Mouse (Mus musculus) heart, embryonic 12.5 days (tissue): Measurements from ENCODE around the gene Fam189a2. TPM values are rescaled to one million over a fixed set of nuclear protein-coding genes. Genes with fewer than 3 reads are reported as not detected.
A peak's percentile ranks its signal among the peaks of the same experiment; 100 is the strongest.

Experiments
- ATAC-seq: fragments of 200-750 bp; cut with Nextera tagmentation; 2 replicates; pipeline ENCODE4 v1.8.0; 2017; ENCODE audit warnings: moderate TSS enrichment, moderate library complexity; ENCODE audit not compliant: insufficient number of reproducible peaks, low FRiP score
- H3K27ac ChIP-seq: fragments of 300-500 bp; sonication (generic); 2 replicates; pipeline ENCODE4 v1.5.1; 2016; ENCODE audit warnings: mild to moderate bottlenecking, moderate library complexity; ENCODE audit not compliant: poor library complexity, severe bottlenecking
- H3K27me3 ChIP-seq: fragments of 300-500 bp; sonication (generic); replicated peaks from 2 replicates; pipeline ENCODE4 v1.6.1; 2016; ENCODE audit warnings: mild to moderate bottlenecking, moderate library complexity
- H3K36me3 ChIP-seq: fragments of 300-500 bp; sonication (generic); 2 replicates; pipeline ENCODE4 v1.6.1; 2016; ENCODE audit warnings: mild to moderate bottlenecking, moderate library complexity
- H3K4me1 ChIP-seq: fragments of 300-500 bp; sonication (generic); replicated peaks from 2 replicates; pipeline ENCODE4 v1.6.1; 2016; ENCODE audit warnings: mild to moderate bottlenecking
- H3K4me2 ChIP-seq: fragments of 300-500 bp; sonication (generic); 2 replicates; pipeline ENCODE4 v1.6.1; 2016; ENCODE audit warnings: mild to moderate bottlenecking, moderate library complexity
- H3K4me3 ChIP-seq: fragments of 300-500 bp; sonication (generic); 2 replicates; pipeline ENCODE4 v1.5.1; 2016; ENCODE audit warnings: mild to moderate bottlenecking
- H3K9ac ChIP-seq: fragments of 300-500 bp; sonication (generic); 2 replicates; pipeline ENCODE4 v1.6.1; 2016; ENCODE audit warnings: mild to moderate bottlenecking, moderate library complexity
- H3K9me3 ChIP-seq: fragments of 300-500 bp; sonication (generic); replicated peaks from 2 replicates; pipeline ENCODE4 v1.6.1; 2016; ENCODE audit warnings: mild to moderate bottlenecking, moderate library complexity
- WGBS: fragments of 180-500 bp; shearing (Covaris S2); methylation state at CpG from one replicate; pipeline ENCODE4 v1.1.7; 2016; 5-methylcytosine and 5-hydroxymethylcytosine counted together
- polyA plus RNA-seq: library from polyadenylated mRNA; unstranded; fragments of >200 nt; fragmentation: Nextera tagmentation; extraction: Ambion mirVana; gene quantifications from 2 replicates; pipeline ENCODE4 v1.2.1, GENCODE M21; 2016

The Fam189a2 gene
- polyA plus RNA-seq, 1 experiment from 2014 or later, result 4.8 TPM

- Histone ChIP-seq H3K4me2 (no peak overlapping the region), H3K27ac (no peak overlapping the region), H3K9ac (no peak overlapping the region), H3K36me3 (peaks cover 60% of the 10 kb centered on the region), H3K9me3 (no peaks in the 10 kb centered on the region), H3K4me3 (no peak overlapping the region), H3K27me3 (no peaks in the 10 kb centered on the region), H3K4me1 (peaks cover 20% of the 10 kb centered on the region)
- WGBS, result 55% methylated on average over 6 of the region's 6 CpGs
- ATAC-seq, result no peak
These were observed 52.8 kb downstream of the Fam189a2 start for GRCm38 (mm10) chr19:23977901-23978443.

- Histone ChIP-seq H3K27ac (peak overlapping the region; percentile 96), H3K9me3 (no peaks in the 10 kb centered on the region), H3K36me3 (peaks cover 40% of the 10 kb centered on the region), H3K4me2 (peak overlapping the region; percentile 23; the same call in 1 of the 2 replicates), H3K4me3 (no peak overlapping the region), H3K9ac (0 out of 2 replicates have a peak overlapping the region, but pooled peaks have one; percentile 44), H3K27me3 (no peaks in the 10 kb centered on the region), H3K4me1 (peaks cover 41% of the 10 kb centered on the region)
- ATAC-seq, result peak; percentile 72
- WGBS, result 42% methylated on average over 16 of the region's 16 CpGs
These were observed 57.8 kb downstream of the Fam189a2 start for GRCm38 (mm10) chr19:23972881-23973649.

- Histone ChIP-seq H3K36me3 (peaks cover 27% of the 10 kb centered on the region), H3K4me1 (peaks cover 55% of the 10 kb centered on the region), H3K4me2 (no peak overlapping the region), H3K9me3 (no peaks in the 10 kb centered on the region), H3K4me3 (no peak overlapping the region), H3K27ac (peak overlapping the region; percentile 49; the same call in 1 of the 2 replicates), H3K27me3 (no peaks in the 10 kb centered on the region), H3K9ac (no peak overlapping the region)
- ATAC-seq, result 0 out of 2 replicates have a peak, but pooled peaks have one; percentile 28
- WGBS, result 76% methylated on average over 7 of the region's 7 CpGs
These were observed 59.4 kb downstream of the Fam189a2 start for GRCm38 (mm10) chr19:23971391-23971790.

- no peaks in the 10 kb centered on the region for H3K27me3 ChIP-seq
- peak overlapping the region; percentile 3; the same call in 1 of the 2 replicates for H3K27ac ChIP-seq
- H3K4me1 ChIP-seq, result peaks cover 61% of the 10 kb centered on the region
- H3K9ac ChIP-seq, result no peak overlapping the region
- H3K4me3 ChIP-seq, result no peak overlapping the region
- 78% methylated on average over 3 of the region's 3 CpGs for WGBS
- no peak overlapping the region for H3K4me2 ChIP-seq
- no peak for ATAC-seq
- H3K9me3 ChIP-seq, result no peaks in the 10 kb centered on the region
- H3K36me3 ChIP-seq, result peaks cover 18% of the 10 kb centered on the region
These were observed 60.4 kb downstream of the Fam189a2 start for GRCm38 (mm10) chr19:23970374-23970773.

GRCm38 (mm10) chr19:23968862-23969225 is 62.0 kb downstream of the Fam189a2 start:
- no peak overlapping the region for H3K4me3 ChIP-seq
- no peak overlapping the region for H3K4me2 ChIP-seq
- peak overlapping the region; percentile 85; the same call in 1 of the 2 replicates for H3K27ac ChIP-seq
- 65% methylated on average over 2 of the region's 2 CpGs for WGBS
- H3K9ac ChIP-seq, result no peak overlapping the region
- ATAC-seq, result no peak
- H3K27me3 ChIP-seq, result no peaks in the 10 kb centered on the region
- H3K36me3 ChIP-seq, result peaks cover 6% of the 10 kb centered on the region; the same call in 1 of the 2 replicates
- H3K9me3 ChIP-seq, result no peaks in the 10 kb centered on the region
- H3K4me1 ChIP-seq, result peaks cover 65% of the 10 kb centered on the region

GRCm38 (mm10) chr19:23968125-23968861 is 62.5 kb downstream of the Fam189a2 start:
- H3K9ac ChIP-seq, result no peak overlapping the region
- peak overlapping the region; percentile 85 for H3K27ac ChIP-seq
- H3K36me3 ChIP-seq, result peaks cover 6% of the 10 kb centered on the region; the same call in 1 of the 2 replicates
- ATAC-seq, result no peak
- H3K4me3 ChIP-seq, result no peak overlapping the region
- H3K4me1 ChIP-seq, result peaks cover 60% of the 10 kb centered on the region
- H3K9me3 ChIP-seq, result 0 out of 2 replicates have a peak, but pooled peaks cover 3% of the 10 kb centered on the region
- H3K27me3 ChIP-seq, result no peaks in the 10 kb centered on the region
- H3K4me2 ChIP-seq, result no peak overlapping the region
- WGBS, result 61% methylated on average over 5 of the region's 5 CpGs

- Histone ChIP-seq H3K4me1 (peaks cover 49% of the 10 kb centered on the region), H3K9ac (no peak overlapping the region)
These were observed 63.7 kb downstream of the Fam189a2 start for GRCm38 (mm10) chr19:23967156-23967555.

GRCm38 (mm10) chr19:23966376-23966775 is 64.4 kb downstream of the Fam189a2 start:
- no peak for ATAC-seq
- 88% methylated on average over 9 of the region's 9 CpGs for WGBS
- peaks cover 4% of the 10 kb centered on the region; the same call in 1 of the 2 replicates for H3K36me3 ChIP-seq
- no peak overlapping the region for H3K27ac ChIP-seq
- H3K9me3 ChIP-seq, result peaks cover 7% of the 10 kb centered on the region
- no peak overlapping the region for H3K4me3 ChIP-seq
- no peak overlapping the region for H3K4me2 ChIP-seq
- H3K4me1 ChIP-seq, result peaks cover 47% of the 10 kb centered on the region
- no peak overlapping the region for H3K9ac ChIP-seq
- no peaks in the 10 kb centered on the region for H3K27me3 ChIP-seq

More at GRCm38 (mm10) chr19:23967156-23967555, 63.7 kb downstream of the Fam189a2 start:
- 27% methylated on average over 2 of the region's 2 CpGs for WGBS
- H3K27ac ChIP-seq, result peak overlapping the region; percentile 64
- H3K27me3 ChIP-seq, result no peaks in the 10 kb centered on the region
- H3K9me3 ChIP-seq, result peaks cover 7% of the 10 kb centered on the region
- peaks cover 4% of the 10 kb centered on the region; the same call in 1 of the 2 replicates for H3K36me3 ChIP-seq
- no peak overlapping the region for H3K4me3 ChIP-seq
- ATAC-seq, result 0 out of 2 replicates have a peak, but pooled peaks have one; percentile 20
- no peak overlapping the region for H3K4me2 ChIP-seq

GRCm38 (mm10) chr19:23964401-23964910 is 66.4 kb downstream of the Fam189a2 start:
- no peaks in the 10 kb centered on the region for H3K27me3 ChIP-seq
- peaks cover 4% of the 10 kb centered on the region; the same call in 1 of the 2 replicates for H3K36me3 ChIP-seq
- 49% methylated on average over 10 of the region's 10 CpGs for WGBS
- H3K4me3 ChIP-seq, result no peak overlapping the region
- H3K4me1 ChIP-seq, result peaks cover 55% of the 10 kb centered on the region
- H3K27ac ChIP-seq, result 0 out of 2 replicates have a peak overlapping the region, but pooled peaks have one; percentile 9
- H3K4me2 ChIP-seq, result no peak overlapping the region
- peaks cover 7% of the 10 kb centered on the region for H3K9me3 ChIP-seq
- H3K9ac ChIP-seq, result 0 out of 2 replicates have a peak overlapping the region, but pooled peaks have one; percentile 11
- no peak for ATAC-seq

- H3K4me2 ChIP-seq, result no peak overlapping the region
- no peak overlapping the region for H3K9ac ChIP-seq
- peaks cover 53% of the 10 kb centered on the region for H3K4me1 ChIP-seq
- H3K27ac ChIP-seq, result no peak overlapping the region
- H3K9me3 ChIP-seq, result peaks cover 7% of the 10 kb centered on the region
- ATAC-seq, result no peak
- H3K36me3 ChIP-seq, result no peaks in the 10 kb centered on the region
- under 1% methylated on average over 8 of the region's 8 CpGs for WGBS
- H3K27me3 ChIP-seq, result no peaks in the 10 kb centered on the region
- no peak overlapping the region for H3K4me3 ChIP-seq
These were observed 69.3 kb downstream of the Fam189a2 start for GRCm38 (mm10) chr19:23961516-23961915.
